Mouse (Mus musculus) lung, postnatal 4 days (tissue): ENCODE data around the gene Zfp663.
A peak's percentile ranks its signal among the peaks of the same experiment; 100 is the strongest.

ENCODE experiments used
- DNase-seq, 2 experiments: peaks; one replicate each; pipeline ENCODE4 v3.0.0; 2021

The Zfp663 gene

GRCm38 (mm10) chr2:165368496-165368895, at the start of gene Zfp663:
Zfp663 (minus strand) TSS chr2:165368729.
- DNase-seq: no peak

GRCm38 (mm10) chr2:165417291-165417690, 48.8 kb upstream of the Zfp663 start:
- DNase-seq: no peak

GRCm38 (mm10) chr2:165415795-165416194, 47.3 kb upstream of the Zfp663 start:
- DNase-seq: no peak

GRCm38 (mm10) chr2:165415141-165415721, 46.7 kb upstream of the Zfp663 start:
- DNase-seq: no peak

- no peak for DNase-seq
Measured at GRCm38 (mm10) chr2:165414321-165414720, 45.8 kb upstream of the Zfp663 start.

GRCm38 (mm10) chr2:165413884-165414283, 45.4 kb upstream of the Zfp663 start:
- DNase-seq: no peak

GRCm38 (mm10) chr2:165407700-165408301, 39.3 kb upstream of the Zfp663 start:
- peak; percentile 38 to 77 for DNase-seq

- DNase-seq: peak; percentile 43 to 49
Measured at GRCm38 (mm10) chr2:165405351-165405750, 36.8 kb upstream of the Zfp663 start.

GRCm38 (mm10) chr2:165404951-165405350, 36.4 kb upstream of the Zfp663 start:
- peak; percentile 40 to 57 for DNase-seq

- no peak for DNase-seq
Measured at GRCm38 (mm10) chr2:165398164-165398785, 29.7 kb upstream of the Zfp663 start.

- DNase-seq: peak; percentile 14 to 51
Measured at GRCm38 (mm10) chr2:165397502-165398163, 29.1 kb upstream of the Zfp663 start.

GRCm38 (mm10) chr2:165396831-165397501, 28.4 kb upstream of the Zfp663 start:
- peak in 1 of 2 experiments; percentile 38 for DNase-seq

GRCm38 (mm10) chr2:165392156-165392555, 23.6 kb upstream of the Zfp663 start:
- DNase-seq: no peak

- peak; percentile 50 to 54 for DNase-seq
Measured at GRCm38 (mm10) chr2:165391561-165391960, 23.0 kb upstream of the Zfp663 start.

- no peak for DNase-seq
Measured at GRCm38 (mm10) chr2:165389299-165389952, 20.9 kb upstream of the Zfp663 start.

- peak; percentile 95 to 96 for DNase-seq
Measured at GRCm38 (mm10) chr2:165387844-165388495, 19.4 kb upstream of the Zfp663 start, which contains the start of gene Zfp334. Zfp334 (minus strand) TSS chr2:165388259.

GRCm38 (mm10) chr2:165387370-165387769, 18.8 kb upstream of the Zfp663 start:
- no peak for DNase-seq

- no peak for DNase-seq
Measured at GRCm38 (mm10) chr2:165380050-165380449, 11.5 kb upstream of the Zfp663 start.

- no peak for DNase-seq
Measured at GRCm38 (mm10) chr2:165376001-165376400, 7.5 kb upstream of the Zfp663 start.

GRCm38 (mm10) chr2:165375478-165375877, 6.9 kb upstream of the Zfp663 start:
- DNase-seq: no peak

GRCm38 (mm10) chr2:165371066-165371465, 2.5 kb upstream of the Zfp663 start:
- DNase-seq: no peak

- DNase-seq: no peak
Measured at GRCm38 (mm10) chr2:165370348-165370747, 1.8 kb upstream of the Zfp663 start.
